Mouse (Mus musculus) midbrain, embryonic 10.5 days (tissue): Measurements from ENCODE around the gene Map6d1. TPM values are rescaled to one million over a fixed set of nuclear protein-coding genes. Genes with fewer than 3 reads are reported as not detected.

Source experiments
- polyA plus RNA-seq: library from polyadenylated mRNA; unstranded; fragments of >200 nt; fragmentation: Nextera tagmentation; extraction: Ambion mirVana; gene quantifications from 2 replicates; pipeline ENCODE4 v1.2.1, GENCODE M21; 2016

Gene Map6d1
- polyA plus RNA-seq, 1 experiment from 2014 or later = 1.3 TPM

Other genes starting within 250 kb of the Map6d1 start
- gene Klhl24, start 143.8 kb downstream of the Map6d1 start, polyA plus RNA-seq = 20.6 and 34.6 TPM in 2 replicates
- 35.2 and 38.5 TPM in 2 replicates for gene Yeats2, start 100.3 kb downstream of the Map6d1 start, polyA plus RNA-seq
- gene Parl, start 61.0 kb upstream of the Map6d1 start, polyA plus RNA-seq = 135 TPM in 2 replicates
- gene Cyp2ab1, start 84.0 kb upstream of the Map6d1 start, polyA plus RNA-seq = not detected in 2 replicates
- 56.1 and 72.8 TPM in 2 replicates for gene Abcc5, start 185.0 kb upstream of the Map6d1 start, polyA plus RNA-seq